Mouse (Mus musculus) heart, postnatal 14 days (tissue): ENCODE results near the gene Ralgds. TPM values are rescaled to one million over a fixed set of nuclear protein-coding genes. Genes with fewer than 3 reads are reported as not detected.

Experiments
- DNase-seq, 2 experiments: peaks; one replicate each; pipeline ENCODE4 v3.0.0; 2021 to 2022
- intact Hi-C: fragments of 180-260 bp; cut with DNase I; formaldehyde crosslinking; loops from one replicate; pipeline ENCODE4 v1.15.1; 2025
- total RNA-seq, 2 experiments: library from RNA; stranded (reverse); gene quantifications; 2 replicates each; pipeline ENCODE4 v1.2.3; 2021

The Ralgds gene
- total RNA-seq, 2 experiments from 2014 or later = 14.5 to 18.2 TPM

- DNase-seq = no peak
Measured at GRCm38 (mm10) chr2:28529856-28530255, 16.9 kb downstream of the Ralgds start.

GRCm38 (mm10) chr2:28530311-28530710, 17.4 kb downstream of the Ralgds start:
- intact Hi-C loops = no loop called here
- DNase-seq = no peak

More at GRCm38 (mm10) chr2:28529856-28530255, 16.9 kb downstream of the Ralgds start:
- intact Hi-C loops = no loop called here

GRCm38 (mm10) chr2:28532938-28533771, 20.2 kb downstream of the Ralgds start:
- peak; percentile 89 to 92 for DNase-seq
- intact Hi-C loops = no loop called here

GRCm38 (mm10) chr2:28533901-28534435, 21.0 kb downstream of the Ralgds start:
- intact Hi-C loops = no loop called here
- DNase-seq = no peak

GRCm38 (mm10) chr2:28534436-28535262, 21.7 kb downstream of the Ralgds start:
- DNase-seq = peak; percentile 64

GRCm38 (mm10) chr2:28535263-28535540, 22.3 kb downstream of the Ralgds start:
- no peak for DNase-seq
- intact Hi-C loops = no loop called here

More at GRCm38 (mm10) chr2:28534436-28535262, 21.7 kb downstream of the Ralgds start:
- intact Hi-C loops = no loop called here

- intact Hi-C loops = no loop called here
- DNase-seq = peak; percentile 45 to 59
Measured at GRCm38 (mm10) chr2:28535650-28536049, 22.7 kb downstream of the Ralgds start.

GRCm38 (mm10) chr2:28536166-28536565, 23.2 kb downstream of the Ralgds start:
- DNase-seq = peak; percentile 42
- intact Hi-C loops = no loop called here

- intact Hi-C loops = no loop called here
- no peak for DNase-seq
Measured at GRCm38 (mm10) chr2:28536766-28537633, 24.1 kb downstream of the Ralgds start.

- intact Hi-C loops = no loop called here
- no peak for DNase-seq
Measured at GRCm38 (mm10) chr2:28537634-28537920, 24.7 kb downstream of the Ralgds start.

GRCm38 (mm10) chr2:28537995-28538816, 25.3 kb downstream of the Ralgds start:
- intact Hi-C loops = no loop called here
- DNase-seq = no peak

GRCm38 (mm10) chr2:28538817-28539128, 25.8 kb downstream of the Ralgds start:
- intact Hi-C loops = no loop called here
- peak in 1 of 2 experiments; percentile 28 for DNase-seq

GRCm38 (mm10) chr2:28539206-28539605, 26.3 kb downstream of the Ralgds start:
- DNase-seq = peak; percentile 69 to 80
- intact Hi-C loops = no loop called here

- DNase-seq = no peak
- intact Hi-C loops = no loop called here
Measured at GRCm38 (mm10) chr2:28539949-28540348, 27.0 kb downstream of the Ralgds start.

- intact Hi-C loops = no loop called here
- DNase-seq = no peak
Measured at GRCm38 (mm10) chr2:28540587-28541227, 27.8 kb downstream of the Ralgds start.

- intact Hi-C loops = loop anchor here (1.0 kb wide), 1 partner anchor 22 kb away; no protein-coding TSS in a partner anchor
Measured at GRCm38 (mm10) chr2:28543894-28544293, 31.0 kb downstream of the Ralgds start.

GRCm38 (mm10) chr2:28545976-28546375, 33.1 kb downstream of the Ralgds start:
- DNase-seq = no peak
- intact Hi-C loops = no loop called here

More at GRCm38 (mm10) chr2:28543894-28544293, 31.0 kb downstream of the Ralgds start:
- DNase-seq = no peak

GRCm38 (mm10) chr2:28546560-28546959, 33.6 kb downstream of the Ralgds start:
- DNase-seq = no peak
- intact Hi-C loops = no loop called here
